Mouse (Mus musculus): ENCODE data around the gene Manba.
A peak's percentile ranks its signal among the peaks of the same experiment; 100 is the strongest.
"Not testable (repeated sequence)": the region's sequence is repeated elsewhere in the genome, so short reads cannot be mapped to it uniquely, and the experiment has no call there.

The Manba gene

GRCm38 (mm10) chr3:135486351-135486750, 940 bp downstream of the Manba start:
- DNase-seq (ENCODE audit: low read depth, low spot score): no peak

- DNase-seq (ENCODE audit: low read depth, low spot score): no peak
Observed at GRCm38 (mm10) chr3:135487803-135488202, 2.4 kb downstream of the Manba start.

DNA sequence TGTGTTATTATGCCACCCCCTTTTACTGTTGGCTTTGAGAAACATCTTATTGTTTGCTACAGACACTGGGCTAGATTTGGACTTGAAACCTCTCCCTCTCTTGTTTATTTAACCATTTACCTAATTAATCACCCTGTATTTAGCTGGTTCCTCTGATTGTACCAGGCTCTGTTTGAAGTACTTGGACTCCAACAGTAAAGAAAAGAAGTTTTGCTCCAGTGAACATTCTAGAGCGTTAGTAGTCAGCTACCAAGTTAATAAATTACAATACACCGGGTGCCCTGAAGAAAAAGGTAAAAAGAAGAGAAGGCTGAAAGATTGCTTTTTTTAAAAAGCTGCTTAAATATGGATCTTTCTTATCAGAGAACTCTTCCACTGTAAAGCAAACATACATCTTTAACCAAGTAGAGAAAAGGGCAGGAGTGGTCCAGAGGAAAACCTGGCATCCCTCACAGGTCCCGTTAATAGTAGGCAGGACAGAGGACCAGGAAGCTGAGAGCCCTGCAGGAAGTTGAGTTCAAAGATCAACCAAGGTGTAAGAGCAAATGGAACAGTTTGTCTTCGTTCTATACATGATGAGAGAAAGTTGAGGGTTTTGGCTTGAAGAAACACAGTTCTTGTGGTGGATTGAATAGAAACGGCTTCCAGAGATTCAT, 4.6 kb downstream of the Manba start:
- no peak for DNase-seq (ENCODE audit: low read depth, low spot score)

GRCm38 (mm10) chr3:135491102-135491501, 5.7 kb downstream of the Manba start:
- DNase-seq (ENCODE audit: low read depth, low spot score): no peak

DNA sequence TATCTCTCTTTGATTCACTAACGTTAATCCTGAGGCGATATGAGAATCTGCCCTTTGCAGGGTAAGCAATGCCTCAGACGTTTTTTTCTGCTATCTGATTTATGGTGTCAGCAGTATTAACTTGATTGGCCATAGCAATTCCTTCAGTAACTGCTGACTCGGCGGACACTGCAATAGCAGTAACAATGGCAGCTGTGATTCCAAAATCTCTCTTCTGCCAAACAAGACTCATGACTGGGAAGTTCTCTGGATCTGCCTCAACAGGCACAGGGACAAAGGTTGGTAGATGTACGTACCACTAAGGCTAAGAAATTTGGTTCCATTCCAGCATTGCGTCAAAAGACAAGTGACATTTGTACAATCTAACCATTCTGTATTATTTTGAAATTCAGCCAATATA, 7.9 kb downstream of the Manba start:
- DNase-seq (ENCODE audit: low read depth, low spot score): not testable (repeated sequence)

- DNase-seq (ENCODE audit: low read depth, low spot score): peak; percentile 74
Observed at GRCm38 (mm10) chr3:135497956-135498355, 12.5 kb downstream of the Manba start.

GRCm38 (mm10) chr3:135498891-135499290, 13.5 kb downstream of the Manba start:
- no peak for DNase-seq (ENCODE audit: low read depth, low spot score)

DNA sequence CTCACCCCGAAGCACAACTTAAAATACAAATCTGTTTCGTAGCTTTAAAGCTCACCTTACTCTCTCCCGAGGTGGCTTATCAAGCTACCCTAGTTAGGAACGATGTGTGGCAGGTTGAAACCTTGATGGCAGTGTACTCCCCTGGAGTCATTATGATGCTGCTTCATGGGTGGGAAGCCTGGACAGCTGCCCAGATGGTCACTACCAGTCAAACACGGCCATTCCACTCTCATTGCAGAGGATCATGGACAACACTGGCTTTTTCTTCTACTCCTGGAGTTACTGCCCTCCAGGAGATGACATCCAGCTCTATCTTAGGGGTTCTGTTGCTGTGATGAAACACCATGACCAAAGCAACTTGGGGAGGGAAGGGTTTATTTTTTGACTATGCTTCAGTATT, 17.7 kb downstream of the Manba start:
- DNase-seq (ENCODE audit: low read depth, low spot score): no peak

DNA sequence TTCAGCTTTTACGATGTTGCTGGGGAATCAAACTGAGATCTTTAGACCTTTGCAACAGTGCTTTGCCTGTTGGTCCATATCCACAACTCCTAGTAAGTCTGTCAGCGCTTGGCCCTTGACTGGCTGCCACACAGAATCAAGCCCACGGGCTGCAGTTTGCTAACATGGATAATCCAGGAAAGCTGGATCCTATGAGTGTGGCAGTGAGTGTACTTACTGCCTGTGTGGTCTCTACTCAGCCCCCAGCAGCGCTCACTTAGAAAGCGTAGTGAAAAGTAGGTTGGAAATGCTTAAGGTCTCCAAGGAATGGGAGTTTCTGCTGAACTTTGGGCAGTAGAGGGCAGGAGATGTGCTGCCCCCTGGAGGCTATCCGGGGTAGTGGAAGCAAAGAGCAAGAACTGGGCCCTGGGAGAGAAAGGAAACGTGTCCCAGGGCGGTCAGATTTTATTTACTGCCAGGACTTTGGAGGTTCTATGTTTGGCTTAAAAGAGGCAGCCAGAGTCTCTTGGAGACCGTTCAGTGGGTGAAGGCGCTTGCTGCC, 20.0 kb downstream of the Manba start:
- peak; percentile 89 for DNase-seq (ENCODE audit: low read depth, low spot score)

- DNase-seq (ENCODE audit: low read depth, low spot score): peak; percentile 58
Observed at GRCm38 (mm10) chr3:135505916-135506482, 20.6 kb downstream of the Manba start.

GRCm38 (mm10) chr3:135507506-135507905, 22.1 kb downstream of the Manba start:
- no peak for DNase-seq (ENCODE audit: low read depth, low spot score)

GRCm38 (mm10) chr3:135508191-135508590, 22.8 kb downstream of the Manba start:
- DNase-seq (ENCODE audit: low read depth, low spot score): peak; percentile 66

GRCm38 (mm10) chr3:135510372-135510771, 25.0 kb downstream of the Manba start:
- DNase-seq (ENCODE audit: low read depth, low spot score): no peak

DNA sequence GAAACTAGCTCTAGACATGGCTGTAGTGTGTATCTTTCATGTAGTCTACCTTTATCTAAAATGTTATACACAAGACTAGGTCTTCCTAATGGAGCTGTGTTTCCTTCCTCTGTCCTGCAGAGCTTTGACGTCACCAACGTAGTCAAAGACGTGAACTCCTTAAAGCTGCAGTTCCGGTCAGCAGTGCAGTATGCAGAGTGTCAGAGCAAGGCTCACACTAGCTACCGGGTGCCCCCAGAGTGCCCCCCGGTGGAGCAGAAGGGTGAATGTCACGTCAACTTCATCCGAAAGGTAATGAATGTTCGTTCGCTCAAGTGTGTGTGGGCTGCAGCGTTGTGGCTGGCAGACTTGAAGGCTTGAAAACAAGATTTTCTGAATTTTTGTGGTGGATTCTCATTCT, 26.3 kb downstream of the Manba start:
- peak; percentile 61 for DNase-seq (ENCODE audit: low read depth, low spot score)

DNA sequence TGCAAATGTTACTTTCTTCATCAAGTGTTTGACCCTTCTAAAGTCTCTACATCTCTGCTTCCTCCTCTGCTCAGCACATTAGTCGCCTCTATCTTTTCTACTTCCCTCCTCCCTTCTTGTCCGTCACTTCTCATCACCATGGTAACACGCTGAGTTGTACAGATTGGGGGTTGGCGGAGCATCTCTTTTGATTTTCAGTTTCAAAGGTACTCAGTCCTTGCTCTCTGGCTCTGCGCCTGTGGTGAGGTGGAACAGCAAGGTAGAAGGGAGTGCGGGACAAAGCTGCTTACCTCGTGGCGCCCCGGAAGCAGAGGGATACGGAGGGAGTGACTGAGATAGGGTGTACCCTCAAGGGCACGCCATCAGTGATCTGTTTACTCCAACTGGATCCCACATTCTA, 27.9 kb downstream of the Manba start:
- peak; percentile 73 for DNase-seq (ENCODE audit: low read depth, low spot score)

DNA sequence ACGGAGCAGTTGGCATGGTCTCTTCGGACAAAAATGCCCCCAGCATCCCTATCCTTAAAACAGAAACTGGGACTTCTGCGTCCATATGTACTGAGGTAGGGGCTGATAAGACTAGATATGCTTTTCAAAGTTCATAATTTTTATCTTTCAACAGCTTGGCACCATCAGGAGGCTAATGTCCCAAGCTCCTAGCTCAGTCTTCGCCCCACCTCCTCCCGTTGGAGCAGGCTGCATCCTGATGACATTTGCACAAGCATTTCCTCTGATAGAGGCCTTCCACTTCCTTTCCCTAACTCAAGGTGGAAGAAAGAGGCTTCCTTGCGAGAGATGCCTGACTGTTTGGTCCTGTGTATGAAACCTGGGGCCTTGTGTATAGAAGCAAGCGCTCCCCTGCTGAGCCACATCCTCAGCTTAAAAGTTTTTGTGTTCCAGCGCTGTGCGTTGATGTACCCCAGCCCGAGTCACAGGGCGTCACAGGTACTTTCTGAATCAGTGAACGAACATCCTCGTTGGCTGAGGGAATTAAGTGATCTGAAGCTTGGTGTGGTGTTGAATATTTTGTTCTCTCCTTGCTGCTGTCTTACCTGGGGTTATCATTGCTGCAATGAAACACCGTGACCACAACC, 28.5 kb downstream of the Manba start:
- DNase-seq (ENCODE audit: low read depth, low spot score): peak; percentile 55

DNA sequence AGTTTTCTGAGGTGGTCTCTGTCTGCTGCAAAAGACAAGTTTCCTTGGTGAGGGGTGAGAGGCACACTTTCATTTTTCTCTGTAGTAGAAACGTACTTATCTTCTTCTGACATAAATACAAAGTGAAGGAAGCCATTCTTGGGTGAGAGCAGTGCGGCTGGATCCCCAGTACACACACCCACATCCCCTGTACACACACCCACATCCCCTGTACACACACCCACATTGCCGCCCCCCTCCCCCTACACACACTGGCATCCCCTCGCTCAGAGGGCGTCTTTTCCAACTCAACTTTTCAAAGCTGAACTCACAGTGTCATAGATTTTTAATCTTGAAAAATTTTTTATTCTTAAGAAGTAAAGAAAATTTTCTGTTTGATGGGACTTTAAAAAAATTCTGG, 29.8 kb downstream of the Manba start:
- DNase-seq (ENCODE audit: low read depth, low spot score): no peak

- no peak for DNase-seq (ENCODE audit: low read depth, low spot score)
Observed at GRCm38 (mm10) chr3:135516891-135517290, 31.5 kb downstream of the Manba start.

DNA sequence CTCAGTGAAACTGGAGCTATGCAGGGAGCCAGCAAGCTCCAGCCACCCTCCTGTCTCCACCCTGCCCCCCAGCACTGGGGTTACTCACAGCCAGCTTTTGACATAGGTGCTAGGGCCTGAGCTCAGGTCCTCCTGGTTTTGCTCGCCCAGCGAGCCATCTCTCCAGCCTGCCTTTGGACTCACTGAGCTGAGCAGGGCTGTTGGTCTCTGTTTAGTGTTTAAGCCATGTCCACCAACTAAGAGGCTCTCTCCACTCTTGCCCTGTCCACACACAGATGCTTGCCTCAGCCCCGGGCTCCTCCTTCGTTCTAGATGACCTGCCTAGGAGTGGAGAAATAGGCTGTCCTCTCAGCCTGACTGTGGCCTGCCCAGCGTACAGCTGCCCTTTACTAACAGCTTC, 33.5 kb downstream of the Manba start:
- no peak for DNase-seq (ENCODE audit: low read depth, low spot score)

- DNase-seq (ENCODE audit: low read depth, low spot score): no peak
Observed at GRCm38 (mm10) chr3:135519584-135519983, 34.2 kb downstream of the Manba start.

DNA sequence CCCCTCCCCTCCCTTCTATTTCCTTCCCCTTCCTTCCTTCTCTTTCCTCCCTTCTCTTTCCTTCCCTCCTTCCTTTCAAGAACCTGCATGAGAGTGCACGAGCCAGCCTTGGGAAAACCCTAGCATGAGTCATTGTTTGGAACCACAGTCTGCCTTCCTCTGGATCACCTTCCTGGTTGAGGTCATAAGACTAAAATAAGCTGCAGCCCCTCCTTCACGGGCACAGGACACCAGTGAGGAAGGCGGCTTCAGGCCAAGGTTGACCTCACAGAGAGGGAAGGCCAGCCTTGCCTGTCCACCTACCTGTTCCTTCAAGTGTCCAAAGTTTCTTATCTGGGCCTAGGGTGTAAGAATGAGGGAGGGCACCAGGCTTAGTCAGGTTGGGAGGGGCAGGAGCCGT, 36.6 kb downstream of the Manba start:
- DNase-seq (ENCODE audit: low read depth, low spot score): peak; percentile 32

- peak; percentile 78 for DNase-seq (ENCODE audit: low read depth, low spot score)
Observed at GRCm38 (mm10) chr3:135522618-135523355, 37.4 kb downstream of the Manba start.
